Mouse (Mus musculus): Measurements from ENCODE around the gene Csgalnact2. TPM values are rescaled to one million over a fixed set of nuclear protein-coding genes. Genes with fewer than 3 reads are reported as not detected.

Gene Csgalnact2
- polyA plus RNA-seq (2014; fragmentation: Nextera tagmentation; extraction: Ambion mirVana), result 10.7 and 11.3 TPM in 2 replicates

- Histone ChIP-seq H3K4me2 (ENCODE audit: low read length) (peak within 1 kb of the TSS; percentile 80), H3K27ac (ENCODE audit: low read depth, low read length) (peak within 1 kb of the TSS; percentile 62; the same call in 1 of the 2 replicates), H3K4me1 (ENCODE audit: control insufficient read depth, insufficient read depth, low read length) (no peaks in the 10 kb centered on the region), H3K27me3 (replicated peaks; ENCODE audit: control insufficient read depth, insufficient read depth, low read length) (no peaks in the 10 kb centered on the region), H3K9ac (ENCODE audit: low read length) (peak within 1 kb of the TSS; percentile 82), H3K36me3 (ENCODE audit: control insufficient read depth, insufficient read depth, low read length) (no peaks in the 10 kb centered on the region), H3K4me3 (ENCODE audit: low read depth, low read length) (peak within 1 kb of the TSS; percentile 75), H3K9me3 (replicated peaks; ENCODE audit: control insufficient read depth, low read length) (no peaks in the 10 kb centered on the region)
- DNase-seq (ENCODE audit: low spot score) (peak; percentile 88), ATAC-seq (peak; percentile 99)
- 7% methylated on average over 62 of the region's 66 CpGs for WGBS
These were observed at the start of gene Csgalnact2 for GRCm38 (mm10) chr6:118138731-118139709. Gene Csgalnact2 (minus strand): TSS chr6:118139140.

GRCm38 (mm10) chr6:118188599-118188998 is 49.7 kb upstream of the Csgalnact2 start:
- Histone ChIP-seq H3K27ac (ENCODE audit: low read depth, low read length) (no peak overlapping the region), H3K4me2 (ENCODE audit: low read length) (no peak overlapping the region), H3K4me1 (ENCODE audit: control insufficient read depth, insufficient read depth, low read length) (no peaks in the 10 kb centered on the region), H3K36me3 (ENCODE audit: control insufficient read depth, insufficient read depth, low read length) (no peaks in the 10 kb centered on the region), H3K4me3 (ENCODE audit: low read depth, low read length) (no peak overlapping the region), H3K27me3 (replicated peaks; ENCODE audit: control insufficient read depth, insufficient read depth, low read length) (peaks cover under 1% of the 10 kb centered on the region; the same call in 1 of the 2 replicates), H3K9ac (ENCODE audit: low read length) (no peak overlapping the region), H3K9me3 (replicated peaks; ENCODE audit: control insufficient read depth, low read length) (no peaks in the 10 kb centered on the region)
- 93% methylated on average over 9 of the region's 9 CpGs for WGBS
- ATAC-seq (no peak), DNase-seq (ENCODE audit: low spot score) (no peak)

- no peaks in the 10 kb centered on the region for H3K27me3 ChIP-seq (replicated peaks; ENCODE audit: control insufficient read depth, insufficient read depth, low read length)
- H3K9me3 ChIP-seq (replicated peaks; ENCODE audit: control insufficient read depth, low read length), result no peaks in the 10 kb centered on the region
- no peak overlapping the region for H3K27ac ChIP-seq (ENCODE audit: low read depth, low read length)
- no peak overlapping the region for H3K4me3 ChIP-seq (ENCODE audit: low read depth, low read length)
- no peaks in the 10 kb centered on the region for H3K36me3 ChIP-seq (ENCODE audit: control insufficient read depth, insufficient read depth, low read length)
- 86% methylated on average over 3 of the region's 3 CpGs for WGBS
- ATAC-seq, result no peak
- H3K9ac ChIP-seq (ENCODE audit: low read length), result no peak overlapping the region
- no peak for DNase-seq (ENCODE audit: low spot score)
- no peaks in the 10 kb centered on the region for H3K4me1 ChIP-seq (ENCODE audit: control insufficient read depth, insufficient read depth, low read length)
- H3K4me2 ChIP-seq (ENCODE audit: low read length), result no peak overlapping the region
These were observed 48.3 kb upstream of the Csgalnact2 start for GRCm38 (mm10) chr6:118187285-118187641.

GRCm38 (mm10) chr6:118186620-118187284 is 47.8 kb upstream of the Csgalnact2 start:
- Histone ChIP-seq H3K4me2 (ENCODE audit: low read length) (no peak overlapping the region), H3K36me3 (ENCODE audit: control insufficient read depth, insufficient read depth, low read length) (no peaks in the 10 kb centered on the region), H3K4me3 (ENCODE audit: low read depth, low read length) (no peak overlapping the region), H3K27me3 (replicated peaks; ENCODE audit: control insufficient read depth, insufficient read depth, low read length) (no peaks in the 10 kb centered on the region), H3K9me3 (replicated peaks; ENCODE audit: control insufficient read depth, low read length) (no peaks in the 10 kb centered on the region), H3K27ac (ENCODE audit: low read depth, low read length) (no peak overlapping the region), H3K9ac (ENCODE audit: low read length) (no peak overlapping the region), H3K4me1 (ENCODE audit: control insufficient read depth, insufficient read depth, low read length) (no peaks in the 10 kb centered on the region)
- 56% methylated on average over 17 of the region's 17 CpGs for WGBS
- ATAC-seq (peak; percentile 40; the same call in 1 of the 2 replicates), DNase-seq (ENCODE audit: low spot score) (peak; percentile 27)

GRCm38 (mm10) chr6:118184126-118184525 is 45.2 kb upstream of the Csgalnact2 start:
- Histone ChIP-seq H3K27ac (ENCODE audit: low read depth, low read length) (no peak overlapping the region), H3K4me2 (ENCODE audit: low read length) (no peak overlapping the region), H3K27me3 (replicated peaks; ENCODE audit: control insufficient read depth, insufficient read depth, low read length) (no peaks in the 10 kb centered on the region), H3K9me3 (replicated peaks; ENCODE audit: control insufficient read depth, low read length) (no peaks in the 10 kb centered on the region), H3K4me1 (ENCODE audit: control insufficient read depth, insufficient read depth, low read length) (0 out of 2 replicates have a peak, but pooled peaks cover 3% of the 10 kb centered on the region), H3K36me3 (ENCODE audit: control insufficient read depth, insufficient read depth, low read length) (no peaks in the 10 kb centered on the region), H3K9ac (ENCODE audit: low read length) (no peak overlapping the region), H3K4me3 (ENCODE audit: low read depth, low read length) (no peak overlapping the region)
- WGBS, result 89% methylated on average over 10 of the region's 10 CpGs
- ATAC-seq (no peak), DNase-seq (ENCODE audit: low spot score) (no peak)

GRCm38 (mm10) chr6:118180085-118180423 is 41.1 kb upstream of the Csgalnact2 start:
- Histone ChIP-seq H3K4me2 (ENCODE audit: low read length) (no peak overlapping the region), H3K9me3 (replicated peaks; ENCODE audit: control insufficient read depth, low read length) (no peaks in the 10 kb centered on the region), H3K4me3 (ENCODE audit: low read depth, low read length) (no peak overlapping the region), H3K27me3 (replicated peaks; ENCODE audit: control insufficient read depth, insufficient read depth, low read length) (no peaks in the 10 kb centered on the region), H3K36me3 (ENCODE audit: control insufficient read depth, insufficient read depth, low read length) (no peaks in the 10 kb centered on the region), H3K4me1 (ENCODE audit: control insufficient read depth, insufficient read depth, low read length) (0 out of 2 replicates have a peak, but pooled peaks cover 3% of the 10 kb centered on the region), H3K27ac (ENCODE audit: low read depth, low read length) (no peak overlapping the region), H3K9ac (ENCODE audit: low read length) (no peak overlapping the region)
- WGBS, result 75% methylated on average over 12 of the region's 12 CpGs
- DNase-seq (ENCODE audit: low spot score) (no peak), ATAC-seq (no peak; the same call in 1 of the 2 replicates)

DNA sequence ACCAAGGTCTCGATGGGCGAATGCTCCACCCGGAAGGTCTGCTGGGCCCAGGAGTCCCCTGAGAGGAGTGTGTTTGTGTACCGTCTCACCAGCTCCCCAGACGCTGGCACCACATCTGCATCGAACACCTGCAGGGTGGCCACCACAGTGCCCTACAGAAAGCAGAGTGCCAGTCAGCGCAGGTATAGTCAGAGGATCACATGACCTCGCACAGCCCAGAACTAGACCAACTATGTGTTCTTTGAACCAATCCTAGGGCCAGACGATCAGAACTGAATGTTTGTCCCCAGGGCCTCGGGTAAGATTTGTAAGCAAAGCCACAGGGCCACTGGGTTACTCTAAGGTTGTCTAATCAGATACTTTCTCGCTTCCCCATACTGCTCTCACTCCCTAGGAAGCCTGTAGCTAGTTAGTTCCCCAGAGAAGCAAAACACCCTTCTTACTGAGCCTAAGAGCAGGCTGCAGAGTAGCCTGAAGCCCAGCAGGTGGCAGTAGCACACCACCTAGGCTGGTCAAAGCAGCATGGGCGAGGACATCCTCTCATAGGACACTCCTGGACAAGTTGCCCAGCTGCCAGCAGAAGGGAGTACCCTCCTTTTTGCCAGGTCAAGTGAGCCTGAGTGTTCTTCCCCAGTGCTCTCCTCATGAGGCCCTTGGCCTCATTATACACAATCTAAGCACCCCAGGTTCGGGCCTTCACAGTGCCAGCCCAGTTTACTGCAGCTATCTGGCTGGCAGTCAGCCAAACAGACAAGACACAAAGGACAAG is 40.6 kb upstream of the Csgalnact2 start:
- ATAC-seq, result peak; percentile 90
- Histone ChIP-seq H3K27me3 (replicated peaks; ENCODE audit: control insufficient read depth, insufficient read depth, low read length) (no peaks in the 10 kb centered on the region), H3K4me2 (ENCODE audit: low read length) (no peak overlapping the region)

GRCm38 (mm10) chr6:118173975-118174328 is 35.0 kb upstream of the Csgalnact2 start:
- Histone ChIP-seq H3K4me2 (ENCODE audit: low read length) (no peak overlapping the region), H3K27ac (ENCODE audit: low read depth, low read length) (no peak overlapping the region), H3K9ac (ENCODE audit: low read length) (no peak overlapping the region), H3K4me3 (ENCODE audit: low read depth, low read length) (no peak overlapping the region), H3K27me3 (replicated peaks; ENCODE audit: control insufficient read depth, insufficient read depth, low read length) (no peaks in the 10 kb centered on the region), H3K36me3 (ENCODE audit: control insufficient read depth, insufficient read depth, low read length) (no peaks in the 10 kb centered on the region), H3K4me1 (ENCODE audit: control insufficient read depth, insufficient read depth, low read length) (no peaks in the 10 kb centered on the region), H3K9me3 (replicated peaks; ENCODE audit: control insufficient read depth, low read length) (no peaks in the 10 kb centered on the region)
- ATAC-seq, result no peak
- DNase-seq (ENCODE audit: low spot score), result no peak
- WGBS, result 85% methylated on average over 5 of the region's 5 CpGs

More for the DNA sequence above, 40.6 kb upstream of the Csgalnact2 start:
- Histone ChIP-seq H3K9me3 (replicated peaks; ENCODE audit: control insufficient read depth, low read length) (no peaks in the 10 kb centered on the region), H3K4me3 (ENCODE audit: low read depth, low read length) (no peak overlapping the region), H3K4me1 (ENCODE audit: control insufficient read depth, insufficient read depth, low read length) (0 out of 2 replicates have a peak, but pooled peaks cover 3% of the 10 kb centered on the region), H3K27ac (ENCODE audit: low read depth, low read length) (no peak overlapping the region), H3K9ac (ENCODE audit: low read length) (no peak overlapping the region), H3K36me3 (ENCODE audit: control insufficient read depth, insufficient read depth, low read length) (no peaks in the 10 kb centered on the region)
- 62% methylated on average over 13 of the region's 13 CpGs for WGBS
- DNase-seq (ENCODE audit: low spot score), result peak; percentile 89
